Mouse (Mus musculus) spleen, postnatal 10 days (tissue): Measurements from ENCODE around the gene AI854703.

Source experiments
- DNase-seq, 2 experiments: peaks; one replicate each; pipeline ENCODE4 v3.0.0; 2021 to 2022; ENCODE audit warnings: low spot score in 2 of 2

The AI854703 gene

GRCm38 (mm10) chr6:48658721-48659120 is 32.2 kb downstream of the AI854703 start:
- DNase-seq = no peak

GRCm38 (mm10) chr6:48664750-48665149 is 38.2 kb downstream of the AI854703 start:
- no peak for DNase-seq

GRCm38 (mm10) chr6:48665471-48665870 is 38.9 kb downstream of the AI854703 start:
- DNase-seq = no peak

GRCm38 (mm10) chr6:48666159-48666586 is 39.6 kb downstream of the AI854703 start:
- DNase-seq = no peak

GRCm38 (mm10) chr6:48668022-48668421 is 41.5 kb downstream of the AI854703 start:
- DNase-seq = no peak

- DNase-seq = no peak
Measured at GRCm38 (mm10) chr6:48669446-48669969, 42.9 kb downstream of the AI854703 start.

- DNase-seq = no peak
Measured at GRCm38 (mm10) chr6:48674291-48675058, 47.9 kb downstream of the AI854703 start.

- no peak for DNase-seq
Measured at GRCm38 (mm10) chr6:48675400-48675930, 48.9 kb downstream of the AI854703 start.

- DNase-seq = peak; percentile 69 to 82
Measured at GRCm38 (mm10) chr6:48675931-48676859, 49.6 kb downstream of the AI854703 start, which contains the start of gene Gimap9. Gene Gimap9 (plus strand): TSS chr6:48676129.

- DNase-seq = no peak
Measured at GRCm38 (mm10) chr6:48676860-48677415, 50.4 kb downstream of the AI854703 start.

- DNase-seq = no peak
Measured at GRCm38 (mm10) chr6:48677492-48678345, 51.2 kb downstream of the AI854703 start.

GRCm38 (mm10) chr6:48678391-48678790 is 51.8 kb downstream of the AI854703 start:
- DNase-seq = no peak

GRCm38 (mm10) chr6:48679701-48680100 is 53.1 kb downstream of the AI854703 start:
- no peak for DNase-seq

GRCm38 (mm10) chr6:48680421-48680820 is 53.9 kb downstream of the AI854703 start:
- no peak for DNase-seq

- DNase-seq = no peak
Measured at GRCm38 (mm10) chr6:48681472-48682090, 55.0 kb downstream of the AI854703 start.

- no peak for DNase-seq
Measured at GRCm38 (mm10) chr6:48682271-48682670, 55.7 kb downstream of the AI854703 start.
